21 mouse cellular contexts compared by ENCODE assay signal in genomic region chr2:158156487-158156886, GRCm38 (mm10). TPM values are rescaled to one million over a fixed set of nuclear protein-coding genes. Genes with fewer than 3 reads are reported as not detected.
DNase-seq lines count a peak whose midpoint lies in the region; ATAC-seq and TF ChIP-seq lines count a peak whose summit lies in the region.
"Had no signal": no experiment of that assay in that cellular context is flagged by ENCODE, and none has a peak within 500 bp of the region (broad histone marks: within the 10 kb centered on the region; RNA-seq: fewer than 3 reads in every experiment).

No protein-coding gene starts in this region.

- ATAC-seq in liver, embryonic 11.5 days (replicated peaks; ENCODE audit: low FRiP score): no peak
- peak; percentile 26; the same call in 1 of the 2 replicates for ATAC-seq in common myeloid progenitor, adult 5-6 weeks (replicated peaks; ENCODE audit: low read depth, poor library complexity, severe bottlenecking)
- ATAC-seq in liver, embryonic 12.5 days: no peak
- ATAC-seq in liver, postnatal 0 days: no peak
- ATAC-seq: activated CD4-positive, CD25-positive, alpha-beta regulatory T cell, adult 4 months; forebrain, embryonic 14.5 days; Patski had no signal

- no peak for DNase-seq in liver, embryonic 11.5 days (ENCODE audit: low spot score)
- no peak for DNase-seq in liver
- DNase-seq in liver, postnatal 0 days: no peak
- no peak for DNase-seq in left cerebral cortex, postnatal 25 days (ENCODE audit: low spot score in 2 of 2)
- no peak for DNase-seq in gastrocnemius, adult 18-20 months (ENCODE audit: low spot score)
- DNase-seq in retina, postnatal 1 day: no peak
- DNase-seq: adrenal gland, postnatal 14 days; cerebellum, adult 11-12 months; cerebellum, adult 9-10 months; cerebellum, postnatal 25 days; gastrocnemius, postnatal 10 days; heart, adult 2 months; heart, postnatal 14 days had no signal

- no peak overlapping the region for H3K9ac ChIP-seq in liver, embryonic 11.5 days (ENCODE audit: low read depth, low read length)
- no peak overlapping the region for H3K9ac ChIP-seq in liver, embryonic 12.5 days
- H3K9ac ChIP-seq in liver, postnatal 0 days (replicated peaks): no peak overlapping the region
- H3K9ac ChIP-seq: heart, embryonic 15.5 days; hindbrain, embryonic 15.5 days had no signal

- no peak overlapping the region for H3K4me2 ChIP-seq in liver, embryonic 11.5 days
- H3K4me2 ChIP-seq in liver, embryonic 12.5 days: no peak overlapping the region
- no peak overlapping the region for H3K4me2 ChIP-seq in liver, postnatal 0 days (ENCODE audit: low read depth, low read length)
- H3K4me2 ChIP-seq: heart, embryonic 11.5 days; heart, embryonic 15.5 days; hindbrain, embryonic 15.5 days had no signal

- no peaks in the 10 kb centered on the region for H3K9me3 ChIP-seq in liver, embryonic 11.5 days (ENCODE audit: control insufficient read depth, low read length)
- H3K9me3 ChIP-seq in liver, embryonic 12.5 days (replicated peaks): no peaks in the 10 kb centered on the region
- H3K9me3 ChIP-seq in liver, postnatal 0 days (ENCODE audit: low read length): no peaks in the 10 kb centered on the region
- H3K9me3 ChIP-seq: heart, embryonic 15.5 days; hindbrain, embryonic 15.5 days had no signal

- H3K4me1 ChIP-seq in liver, embryonic 11.5 days (replicated peaks; ENCODE audit: control insufficient read depth, insufficient read depth, low read length): peaks cover 31% of the 10 kb centered on the region
- peaks cover 73% of the 10 kb centered on the region for H3K4me1 ChIP-seq in liver, embryonic 12.5 days
- peaks cover 64% of the 10 kb centered on the region for H3K4me1 ChIP-seq in liver, postnatal 0 days (ENCODE audit: insufficient read depth)

- no peaks in the 10 kb centered on the region for H3K27me3 ChIP-seq in liver, embryonic 11.5 days (replicated peaks; ENCODE audit: control insufficient read depth, insufficient read depth, low read length)
- H3K27me3 ChIP-seq in liver, embryonic 12.5 days (replicated peaks): no peaks in the 10 kb centered on the region
- no peaks in the 10 kb centered on the region for H3K27me3 ChIP-seq in liver, postnatal 0 days (ENCODE audit: insufficient read depth, low read length)
- H3K27me3 ChIP-seq: heart, embryonic 15.5 days; hindbrain, embryonic 15.5 days; Patski had no signal

- TF ChIP-seq EP300 in liver, postnatal 0 days (IDR thresholded peaks at IDR 0.05; ENCODE audit: low read depth): no peak

- peak overlapping the region; percentile 59 for H3K27ac ChIP-seq in liver, embryonic 11.5 days (ENCODE audit: low read depth, low read length)
- peak overlapping the region; percentile 37; the same call in 1 of the 2 replicates for H3K27ac ChIP-seq in liver, embryonic 12.5 days
- peak overlapping the region; percentile 69 for H3K27ac ChIP-seq in liver, postnatal 0 days (ENCODE audit: low read depth)
- H3K27ac ChIP-seq: heart, adult 2 months; heart, embryonic 15.5 days; hindbrain, embryonic 15.5 days had no signal

- no peaks in the 10 kb centered on the region for H3K36me3 ChIP-seq in liver, embryonic 11.5 days (ENCODE audit: control insufficient read depth, insufficient read depth, low read length)
- H3K36me3 ChIP-seq in liver, embryonic 12.5 days: no peaks in the 10 kb centered on the region
- no peaks in the 10 kb centered on the region for H3K36me3 ChIP-seq in liver, postnatal 0 days (replicated peaks; ENCODE audit: insufficient read depth, low read length)
- H3K36me3 ChIP-seq: heart, embryonic 15.5 days; hindbrain, embryonic 15.5 days had no signal

- 74% methylated on average over 9 of the region's 9 CpGs for WGBS in liver, embryonic 11.5 days
- WGBS in liver, embryonic 12.5 days (ENCODE audit: insufficient replicate concordance): 67% methylated on average over 9 of the region's 9 CpGs
- 57% methylated on average over 9 of the region's 9 CpGs for WGBS in liver, postnatal 0 days (ENCODE audit: insufficient replicate concordance)

- no peak for TF ChIP-seq CTCF in liver, postnatal 0 days (IDR thresholded peaks at IDR 0.05; ENCODE audit: low read depth)

- intact Hi-C loops in left cerebral cortex, postnatal 25 days (cut with DNase I): no loop called here

- H3K4me3 ChIP-seq in liver, embryonic 11.5 days (ENCODE audit: low read depth, low read length): no peak overlapping the region
- H3K4me3 ChIP-seq in liver, embryonic 12.5 days: no peak overlapping the region
- no peak overlapping the region for H3K4me3 ChIP-seq in liver, postnatal 0 days (ENCODE audit: low read depth, low read length)
- H3K4me3 ChIP-seq: heart, adult 2 months; heart, embryonic 15.5 days; hindbrain, embryonic 15.5 days had no signal

RNA-seq across cellular contexts. Expression of gene Tgm2, which starts 10.3 kb away (rescaled TPM):
- 49.5 and 49.7 TPM in 2 replicates for polyA plus RNA-seq in liver, embryonic 11.5 days (2014; fragmentation: Nextera tagmentation; extraction: Ambion mirVana)
- total RNA-seq in common myeloid progenitor, adult 5-6 weeks (2017): 3.8 and 5.4 TPM in 2 replicates
- 69.4 and 69.9 TPM in 2 replicates for polyA plus RNA-seq in liver, embryonic 12.5 days (2016; fragmentation: Nextera tagmentation; extraction: Ambion mirVana)
- polyA plus RNA-seq in liver, postnatal 0 days (2015; fragmentation: Nextera tagmentation; extraction: Ambion mirVana): 44.4 and 59.7 TPM in 2 replicates
- 1 to 10 TPM; 7.4 to 9.8 TPM for total RNA-seq in left cerebral cortex, postnatal 25 days (2021)
- 10 to 100 TPM; 40.7 to 47.3 TPM for total RNA-seq in gastrocnemius, adult 18-20 months (2021)
